Mouse (Mus musculus) heart, embryonic 14.5 days (tissue): Measurements from ENCODE around the gene Pten. TPM values are rescaled to one million over a fixed set of nuclear protein-coding genes. Genes with fewer than 3 reads are reported as not detected.
"Not testable (repeated sequence)": the region's sequence is repeated elsewhere in the genome, so short reads cannot be mapped to it uniquely, and the experiment has no call there.

Experiments used
- ATAC-seq: fragments of 200-750 bp; cut with Nextera tagmentation; 2 replicates; pipeline ENCODE4 v1.8.0; 2017; ENCODE audit warnings: low read depth, moderate TSS enrichment; ENCODE audit not compliant: insufficient number of reproducible peaks, insufficient read depth, low FRiP score
- H3K27ac ChIP-seq, 2 experiments: fragments of 200-500 bp in 1 of 2; fragments of 300-500 bp in 1 of 2; sonication (generic) in 1 of 2; replicated peaks in 1 of 2; 2 replicates each; pipeline ENCODE4 v1.5.1; 2012 to 2014; ENCODE audit warnings: low read depth in 2 of 2, low read length in 2 of 2, control low read depth in 1 of 2, mild to moderate bottlenecking in 1 of 2, mixed read lengths in 1 of 2; ENCODE audit not compliant: control insufficient read depth in 1 of 2, insufficient read depth in 1 of 2
- H3K27me3 ChIP-seq: fragments of 300-500 bp; sonication (generic); 2 replicates; pipeline ENCODE4 v1.6.1; 2014; ENCODE audit warnings: mild to moderate bottlenecking, low read length, control low read depth; ENCODE audit not compliant: control insufficient read depth, insufficient read depth
- H3K36me3 ChIP-seq: fragments of 300-500 bp; sonication (generic); 2 replicates; pipeline ENCODE4 v1.6.1; 2014; ENCODE audit warnings: mild to moderate bottlenecking, control low read depth, low read length, mixed read lengths; ENCODE audit not compliant: control insufficient read depth, insufficient read depth
- H3K4me1 ChIP-seq, 2 experiments: fragments of 200-500 bp in 1 of 2; fragments of 300-500 bp in 1 of 2; sonication (generic) in 1 of 2; 2 replicates each; pipeline ENCODE4 v1.6.1; 2012 to 2014; ENCODE audit warnings: low read length in 2 of 2, control low read depth in 1 of 2, mixed read lengths in 1 of 2; ENCODE audit not compliant: control insufficient read depth in 2 of 2, insufficient read depth in 2 of 2
- H3K4me2 ChIP-seq: fragments of 300-500 bp; sonication (generic); 2 replicates; pipeline ENCODE4 v1.6.1; 2014; ENCODE audit warnings: mild to moderate bottlenecking, low read length
- H3K4me3 ChIP-seq, 2 experiments: fragments of 200-500 bp in 1 of 2; fragments of 300-500 bp in 1 of 2; sonication (generic) in 1 of 2; 2 replicates each; pipeline ENCODE4 v1.5.1; 2012 to 2014; ENCODE audit warnings: low read length in 2 of 2, mild to moderate bottlenecking in 2 of 2, control low read depth in 1 of 2, low read depth in 1 of 2, moderate library complexity in 1 of 2; ENCODE audit not compliant: control insufficient read depth in 1 of 2, insufficient read depth in 1 of 2
- H3K9ac ChIP-seq: fragments of 300-500 bp; sonication (generic); 2 replicates; pipeline ENCODE4 v1.6.1; 2014; ENCODE audit warnings: mild to moderate bottlenecking, low read length
- H3K9me3 ChIP-seq: fragments of 300-500 bp; sonication (generic); 2 replicates; pipeline ENCODE4 v1.6.1; 2016; ENCODE audit warnings: low read length, control low read depth; ENCODE audit not compliant: control insufficient read depth
- WGBS: fragments of 180-500 bp; shearing (Covaris S2); extraction: QIAGEN DNeasy Blood & Tissue Kit; methylation state at CpG from one replicate; pipeline ENCODE4 v1.1.7; 2014; 5-methylcytosine and 5-hydroxymethylcytosine counted together
- polyA plus RNA-seq: library from polyadenylated mRNA; unstranded; fragments of >200 nt; fragmentation: Nextera tagmentation; extraction: Ambion mirVana; gene quantifications from 2 replicates; pipeline ENCODE4 v1.2.1, GENCODE M21; 2014

Gene Pten
- polyA plus RNA-seq, 1 experiment from 2014 or later, result 10.8 TPM

DNA sequence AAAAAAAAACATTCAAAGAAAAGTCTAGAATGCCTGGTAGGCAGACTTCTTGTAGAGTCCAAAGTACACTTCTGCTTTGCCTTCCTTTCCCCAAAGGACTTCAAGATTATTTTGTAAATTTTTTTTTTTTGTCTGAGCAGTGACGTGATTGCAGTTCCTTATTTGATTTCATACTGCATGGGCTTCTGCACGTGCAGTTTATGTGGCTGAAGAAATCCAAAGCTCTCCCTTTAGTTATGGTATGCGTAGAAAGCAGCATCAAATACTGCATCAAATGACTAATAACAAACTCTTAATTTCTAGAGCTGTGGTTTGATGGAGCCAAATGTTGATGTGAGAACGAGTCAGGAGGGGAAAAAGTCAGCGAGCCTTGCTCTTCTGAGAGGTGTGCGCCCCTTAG, 3.2 kb downstream of the Pten start:
- Histone ChIP-seq H3K9me3 (no peaks in the 10 kb centered on the region), H3K4me3 (peak overlapping the region in 1 of 2 experiments; percentile 98; a peak in 3 of 4 replicates), H3K27me3 (no peaks in the 10 kb centered on the region), H3K9ac (peak overlapping the region; percentile 54), H3K36me3 (peaks cover 9% of the 10 kb centered on the region; the same call in 1 of the 2 replicates), H3K27ac (no peak overlapping the region; a peak in 1 of 4 replicates), H3K4me1 (peaks cover 4 to 9% of the 10 kb centered on the region in 2 experiments), H3K4me2 (peak overlapping the region; percentile 91)
- 45% methylated on average over 6 of the region's 6 CpGs for WGBS
- no peak for ATAC-seq

GRCm38 (mm10) chr19:32761162-32761561, 3.9 kb downstream of the Pten start:
- Histone ChIP-seq H3K27me3 (no peaks in the 10 kb centered on the region), H3K36me3 (peaks cover 12% of the 10 kb centered on the region), H3K27ac (no peak overlapping the region), H3K9ac (no peak overlapping the region), H3K9me3 (no peaks in the 10 kb centered on the region), H3K4me3 (no peak overlapping the region), H3K4me1 (peaks cover 4 to 13% of the 10 kb centered on the region in 2 experiments), H3K4me2 (peak overlapping the region; percentile 91; the same call in 1 of the 2 replicates)
- ATAC-seq, result no peak
- WGBS, result 73% methylated on average over 4 of the region's 4 CpGs

GRCm38 (mm10) chr19:32762493-32762892, 5.2 kb downstream of the Pten start:
- ATAC-seq, result no peak
- Histone ChIP-seq H3K4me3 (no peak overlapping the region), H3K4me1 (peaks cover 4 to 15% of the 10 kb centered on the region in 2 experiments), H3K4me2 (no peak overlapping the region), H3K36me3 (peaks cover 12% of the 10 kb centered on the region), H3K9me3 (no peaks in the 10 kb centered on the region), H3K9ac (no peak overlapping the region), H3K27me3 (no peaks in the 10 kb centered on the region), H3K27ac (no peak overlapping the region)
- WGBS, result 78% methylated on average over 4 of the region's 4 CpGs

DNA sequence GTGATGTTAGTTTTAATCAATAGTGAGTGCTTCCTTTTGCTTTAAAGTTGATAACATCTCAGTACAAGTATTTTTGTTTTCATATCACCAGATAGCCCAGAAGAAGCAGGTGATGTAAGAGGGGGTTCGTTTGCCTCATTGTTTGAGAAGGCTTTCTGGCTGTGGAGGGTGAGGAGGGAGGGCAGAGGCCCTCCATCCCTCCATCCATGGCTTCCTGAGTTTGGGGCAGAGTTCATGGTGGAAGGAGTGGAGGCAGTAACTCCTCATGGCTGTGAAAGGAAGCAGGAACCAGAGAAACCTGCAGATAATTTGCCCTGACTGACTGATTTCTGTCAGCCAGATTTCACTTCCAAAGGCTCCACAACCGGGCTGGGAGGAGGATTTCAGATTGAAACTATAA, 21.1 kb downstream of the Pten start:
- 0 out of 2 replicates have a peak, but pooled peaks cover under 1% of the 10 kb centered on the region for H3K36me3 ChIP-seq
- peaks cover 3 to 7% of the 10 kb centered on the region in 2 experiments for H3K4me1 ChIP-seq
- 34% methylated on average over 2 of the region's 2 CpGs for WGBS
- H3K4me2 ChIP-seq, result no peak overlapping the region
- no peak overlapping the region for H3K27ac ChIP-seq
- no peaks in the 10 kb centered on the region for H3K9me3 ChIP-seq
- no peak overlapping the region for H3K4me3 ChIP-seq
- H3K9ac ChIP-seq, result no peak overlapping the region
- no peak for ATAC-seq
- no peaks in the 10 kb centered on the region for H3K27me3 ChIP-seq

GRCm38 (mm10) chr19:32779131-32779530, 21.8 kb downstream of the Pten start:
- no peaks in the 10 kb centered on the region for H3K9me3 ChIP-seq
- no peak overlapping the region for H3K9ac ChIP-seq
- no peaks in the 10 kb centered on the region for H3K27me3 ChIP-seq
- no peak overlapping the region for H3K4me2 ChIP-seq
- peaks cover 3 to 7% of the 10 kb centered on the region in 2 experiments for H3K4me1 ChIP-seq
- H3K27ac ChIP-seq, result no peak overlapping the region
- no peak overlapping the region for H3K4me3 ChIP-seq
- no peak for ATAC-seq
- 0 out of 2 replicates have a peak, but pooled peaks cover 2% of the 10 kb centered on the region for H3K36me3 ChIP-seq
- WGBS, result 56% methylated on average over 3 of the region's 3 CpGs

GRCm38 (mm10) chr19:32781305-32782071, 24.2 kb downstream of the Pten start:
- H3K27ac ChIP-seq, result no peak overlapping the region
- 88% methylated on average over 5 of the region's 5 CpGs for WGBS
- H3K36me3 ChIP-seq, result 0 out of 2 replicates have a peak, but pooled peaks cover 2% of the 10 kb centered on the region
- ATAC-seq, result no peak
- peaks cover 3 to 7% of the 10 kb centered on the region in 2 experiments for H3K4me1 ChIP-seq
- H3K9ac ChIP-seq, result no peak overlapping the region
- H3K4me3 ChIP-seq, result no peak overlapping the region
- H3K4me2 ChIP-seq, result no peak overlapping the region
- no peaks in the 10 kb centered on the region for H3K9me3 ChIP-seq
- no peaks in the 10 kb centered on the region for H3K27me3 ChIP-seq

DNA sequence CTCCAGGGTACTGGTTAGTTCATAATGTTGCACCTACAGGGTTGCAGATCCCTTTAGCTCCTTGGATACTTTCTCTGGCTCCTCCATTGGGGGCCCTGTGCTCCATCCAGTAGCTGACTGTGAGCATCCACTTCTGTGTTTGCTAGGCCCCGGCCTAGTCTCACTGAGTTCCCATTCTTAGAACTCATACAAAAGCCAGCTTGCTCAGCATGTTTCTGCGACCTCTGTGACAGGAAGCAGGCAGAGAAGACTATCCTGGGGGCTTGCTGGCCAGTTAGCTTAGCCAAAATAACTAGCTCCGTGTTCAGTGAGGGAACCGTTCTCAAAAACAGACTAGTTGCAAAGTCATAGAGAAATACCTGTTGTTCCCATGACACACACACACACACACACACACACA, 30.1 kb downstream of the Pten start:
- not testable (repeated sequence) for H3K4me3 ChIP-seq, H3K27me3 ChIP-seq, H3K4me2 ChIP-seq, H3K9ac ChIP-seq, H3K27ac ChIP-seq, H3K9me3 ChIP-seq, H3K36me3 ChIP-seq, ATAC-seq
- peaks cover 2 to 22% of the 10 kb centered on the region in 2 experiments; a peak in 3 of 4 replicates for H3K4me1 ChIP-seq
- WGBS, result 46% methylated on average over 4 of the region's 4 CpGs
